Mouse (Mus musculus) frontal cortex, adult 2 months (tissue): ENCODE data around the gene Kbtbd13. TPM values are rescaled to one million over a fixed set of nuclear protein-coding genes. Genes with fewer than 3 reads are reported as not detected.

Experiments used
- DNase-seq, 2 experiments: peaks; one replicate each; pipeline ENCODE4 v3.0.0; 2022; ENCODE audit warnings: low spot score in 1 of 2; ENCODE audit errors: extremely low spot score in 1 of 2
- polyA plus RNA-seq: library from polyadenylated mRNA; depleted of rRNA; stranded (reverse); fragments of >200 nt; gene quantifications from 2 replicates; pipeline ENCODE4 v1.2.3, GENCODE M21; 2012; rRNA removed

Kbtbd13 gene
- polyA plus RNA-seq, 1 experiment = 0.34 TPM

DNA sequence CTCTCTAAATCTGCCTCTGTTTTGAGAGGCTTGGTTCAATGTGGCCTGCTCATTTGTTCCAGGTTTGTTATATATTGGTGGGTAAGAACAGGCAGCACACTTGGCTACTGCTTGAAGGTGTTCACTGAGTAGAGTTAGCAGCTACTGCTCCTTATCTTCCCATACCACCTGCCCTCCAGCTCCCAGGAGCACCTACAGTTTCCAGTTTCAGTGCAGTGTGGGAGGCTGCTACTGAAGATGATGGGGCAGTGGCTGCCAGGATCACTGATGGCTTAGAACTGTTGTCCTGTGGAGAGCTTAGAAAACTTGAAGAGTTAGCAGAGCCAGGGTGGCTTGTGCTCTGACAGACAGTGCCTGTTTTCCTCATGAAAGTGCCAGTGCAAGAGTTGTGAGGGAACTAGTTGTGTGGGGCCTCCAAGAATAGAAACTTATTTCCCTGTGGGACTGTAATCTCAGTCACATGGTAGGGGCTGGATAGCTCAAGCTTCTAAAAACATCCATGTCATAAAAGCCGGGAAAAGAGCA lies 32.4 kb downstream of the Kbtbd13 start:
- no peak for DNase-seq

DNA sequence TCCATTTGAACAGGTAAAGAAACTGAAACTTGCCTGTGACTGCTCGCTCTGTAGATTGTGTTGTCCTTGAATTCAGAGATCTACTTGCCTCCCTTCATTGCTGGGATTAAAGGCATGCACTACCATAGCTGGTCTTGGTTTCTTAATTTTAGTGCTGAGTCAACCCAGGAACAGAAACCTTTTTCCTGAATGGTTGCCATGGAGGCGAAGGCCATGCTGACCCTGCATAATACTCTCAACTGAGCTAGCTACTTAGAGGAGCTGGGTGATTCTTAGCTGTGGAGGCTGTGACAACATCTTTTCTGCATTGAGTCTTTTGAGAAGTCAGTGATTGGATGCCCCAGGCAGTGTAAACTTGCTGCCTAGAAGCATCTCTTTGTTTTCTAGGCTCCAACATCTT lies 34.5 kb downstream of the Kbtbd13 start:
- no peak for DNase-seq

DNA sequence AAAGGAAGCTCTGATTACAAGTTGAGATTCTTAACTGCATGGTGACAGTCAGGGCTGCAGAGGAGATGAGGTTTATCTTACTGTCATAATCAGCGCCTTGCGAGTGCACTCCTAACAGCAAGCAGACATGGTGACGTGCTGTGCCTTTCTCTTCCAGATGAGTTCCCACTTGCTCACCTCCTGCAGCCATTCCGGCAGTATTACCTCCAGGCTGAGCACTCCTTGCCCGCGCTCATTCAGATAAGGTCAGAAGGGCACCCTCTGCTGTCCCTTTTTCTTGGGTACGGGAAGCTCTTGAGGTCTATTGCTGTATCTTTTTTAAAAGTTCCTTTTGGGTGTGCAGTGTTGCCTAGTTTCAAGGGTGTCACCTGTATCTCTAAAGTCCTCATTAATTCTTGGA lies 34.9 kb downstream of the Kbtbd13 start:
- no peak for DNase-seq

DNA sequence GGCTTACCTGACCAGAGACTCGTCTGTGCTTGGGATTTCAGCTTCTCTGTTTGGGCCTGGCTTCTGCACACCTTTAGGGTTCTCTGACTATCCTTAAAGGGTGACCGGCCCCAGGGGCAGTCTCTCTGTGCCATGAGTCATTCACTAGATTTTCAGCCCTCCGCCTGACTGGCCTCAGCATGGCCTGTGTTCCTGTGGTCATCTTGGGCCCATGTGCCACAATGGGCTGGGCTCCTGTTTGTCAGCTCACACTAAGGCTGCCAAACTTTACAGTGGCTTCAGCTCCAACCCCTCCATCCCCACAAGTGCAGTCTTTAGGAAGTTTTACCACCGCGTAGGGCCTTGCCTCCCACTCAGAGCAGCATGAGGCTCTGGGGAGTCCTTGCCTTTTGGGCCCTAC lies 38.2 kb downstream of the Kbtbd13 start:
- no peak for DNase-seq

DNA sequence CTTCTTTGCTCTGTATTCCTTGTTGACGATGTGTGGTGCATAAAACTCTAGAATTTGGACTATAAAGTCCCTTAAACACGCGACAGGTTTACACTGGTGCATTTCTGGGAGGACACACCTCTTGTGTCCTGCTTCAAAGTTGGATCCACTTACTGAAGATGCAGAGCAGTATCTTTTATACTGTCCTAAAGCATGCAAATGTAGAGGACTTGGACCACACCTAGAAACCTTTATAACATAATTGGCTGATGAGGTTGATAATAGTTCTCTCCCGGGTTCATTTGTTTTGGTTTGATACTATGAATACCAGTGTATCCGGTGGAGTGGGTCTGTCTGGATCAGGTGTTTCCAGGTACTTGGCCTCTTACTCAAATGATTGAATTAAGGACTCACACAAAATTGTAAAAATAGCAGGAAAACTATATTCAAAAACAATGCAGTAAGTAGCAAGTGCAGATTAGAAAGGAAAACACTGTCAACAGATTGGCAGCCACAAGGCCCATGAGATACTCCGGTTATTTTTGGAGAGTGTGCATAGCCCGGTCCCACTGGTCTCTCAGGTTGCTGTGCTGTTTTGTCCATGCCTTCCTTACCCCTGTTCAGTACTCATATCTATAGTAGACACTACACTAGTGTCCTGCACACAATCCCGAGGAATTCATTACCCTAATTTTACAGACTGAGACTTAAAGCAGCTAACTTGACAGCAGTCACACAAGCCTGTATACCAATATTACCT lies 44.2 kb downstream of the Kbtbd13 start:
- DNase-seq = no peak

DNA sequence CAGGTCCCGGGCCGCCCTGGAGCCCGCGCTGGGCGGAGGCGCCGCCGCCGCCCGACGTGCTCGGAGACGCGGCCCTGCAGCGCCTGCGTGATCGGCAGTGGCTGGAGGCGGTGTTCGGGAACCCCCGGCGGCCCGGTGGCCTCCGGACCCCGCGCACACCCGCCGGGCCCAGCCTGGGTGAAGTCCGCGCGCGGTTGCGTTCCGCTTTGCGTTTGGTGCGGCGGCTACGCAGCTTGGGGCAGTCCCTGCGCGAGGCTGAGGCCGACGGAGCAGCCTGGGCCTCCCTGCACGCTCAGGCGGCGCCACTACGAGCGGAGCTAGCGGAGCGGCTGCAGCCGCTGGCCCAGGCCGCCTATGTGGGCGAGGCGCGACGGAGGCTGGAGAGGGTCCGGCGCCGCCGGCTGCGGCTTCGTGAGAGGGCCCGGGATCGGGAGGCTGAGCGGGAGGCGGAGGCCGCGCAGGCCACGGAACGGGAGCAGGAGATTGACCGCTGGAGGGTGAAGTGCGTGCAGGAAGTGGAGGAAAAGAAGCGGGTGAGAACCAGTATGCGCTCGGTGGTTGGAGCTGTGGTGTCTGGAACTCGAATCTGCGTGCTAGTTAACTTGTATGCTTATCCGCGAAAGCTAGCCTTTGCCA lies 44.9 kb downstream of the Kbtbd13 start:
- peak in 1 of 2 experiments; percentile 27 for DNase-seq

DNA sequence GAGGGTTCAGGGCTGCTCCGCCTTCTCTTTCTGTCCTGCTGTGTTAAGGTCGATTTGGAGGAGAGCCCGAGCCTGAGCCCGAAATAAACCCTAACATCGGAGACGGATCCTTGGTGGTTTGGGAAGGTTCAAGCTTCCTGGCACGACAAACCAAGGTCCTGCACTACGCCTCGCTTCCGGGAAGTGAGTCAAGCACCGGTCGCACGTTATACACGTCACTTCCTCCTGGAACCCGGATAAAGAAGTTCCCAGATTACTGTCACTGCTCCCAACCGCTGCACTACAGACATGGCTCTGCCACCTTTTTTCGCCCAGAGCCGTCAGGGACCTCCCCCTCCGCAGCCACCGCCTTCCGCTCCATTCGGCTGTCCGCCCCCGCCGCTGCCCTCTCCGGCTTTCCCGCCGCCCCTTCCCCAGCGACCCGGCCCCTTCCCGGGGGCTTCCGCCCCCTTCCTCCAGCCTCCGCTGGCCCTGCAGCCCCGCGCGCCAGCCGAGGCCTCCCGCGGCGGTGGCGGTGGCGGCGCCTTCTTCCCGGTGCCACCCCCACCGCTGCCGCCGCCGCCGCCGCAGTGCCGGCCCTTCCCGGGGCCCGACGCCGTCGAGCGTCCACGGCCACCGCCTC lies 45.5 kb downstream of the Kbtbd13 start, which contains the start of gene Pdcd7:
Gene Pdcd7, plus strand, starts transcription at position 251 of the 622 bp plus-strand sequence.
- DNase-seq = peak; percentile 95 to 99

DNA sequence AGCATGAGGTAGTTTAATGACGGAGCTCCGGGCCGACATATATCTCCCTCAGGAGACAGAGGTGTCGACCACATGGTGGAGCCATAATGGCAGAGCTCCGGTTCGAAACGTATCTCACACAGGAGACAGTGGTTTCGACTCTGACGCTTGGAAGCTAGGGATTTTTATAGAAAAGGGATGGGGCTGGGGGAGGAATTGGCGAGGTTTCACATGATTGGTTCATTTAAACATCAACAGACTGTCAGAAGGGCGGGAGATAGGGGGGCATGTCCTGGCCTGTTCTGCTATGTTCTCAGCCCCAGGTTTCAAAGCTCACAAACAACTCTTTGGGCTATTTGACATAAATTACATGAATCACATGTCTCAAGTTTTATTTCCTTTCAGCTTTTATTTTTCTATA lies 46.0 kb downstream of the Kbtbd13 start:
- DNase-seq = peak; percentile 13 to 31

DNA sequence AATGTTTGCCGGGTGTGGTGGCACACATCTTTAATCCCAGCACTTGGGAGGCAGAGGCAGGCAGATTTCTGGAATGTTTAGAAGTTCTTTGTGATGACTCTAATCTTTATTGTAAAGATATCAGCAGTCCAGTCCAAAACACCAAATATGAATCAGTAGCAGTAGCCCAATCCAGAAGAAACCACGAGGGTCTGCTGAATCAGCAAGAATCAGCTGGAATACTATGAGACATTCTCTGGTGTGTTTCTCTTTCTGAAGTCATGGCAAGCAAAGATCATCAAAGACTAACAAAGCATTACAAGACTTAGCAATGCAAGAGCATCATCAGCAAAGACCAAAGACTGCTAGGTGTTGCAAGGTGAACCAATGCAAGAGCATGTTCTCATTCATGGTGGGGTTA lies 51.0 kb downstream of the Kbtbd13 start:
- DNase-seq = no peak

DNA sequence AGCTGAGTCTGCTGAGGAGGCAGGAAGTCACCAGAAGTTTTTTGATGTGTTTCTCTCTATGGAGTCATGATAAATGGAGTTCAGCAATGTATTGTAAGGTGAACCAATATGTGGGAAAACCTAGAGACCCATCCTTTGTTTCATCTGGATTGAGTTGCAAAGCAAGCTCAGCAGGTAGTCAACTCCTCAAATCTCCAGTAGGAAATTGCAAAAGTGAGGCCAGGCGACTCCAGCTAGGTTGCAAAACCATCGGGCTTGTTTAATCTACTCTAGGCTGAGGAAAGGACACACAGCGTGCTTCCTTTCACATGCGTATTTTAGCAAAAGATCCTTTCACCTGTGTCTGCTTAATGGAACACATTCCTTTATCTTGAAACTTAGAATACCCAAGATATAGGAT lies 52.3 kb downstream of the Kbtbd13 start:
- DNase-seq = no peak

Other genes with a start within 250 kb of the Kbtbd13 start
- gene Parp16, start 196.3 kb downstream of the Kbtbd13 start, polyA plus RNA-seq = 3.9 TPM in 2 replicates
- gene Cilp, start 126.5 kb downstream of the Kbtbd13 start, polyA plus RNA-seq = 0.08 TPM in 2 replicates
- gene Clpx, start 97.4 kb downstream of the Kbtbd13 start, polyA plus RNA-seq = 19.1 and 22.2 TPM in 2 replicates
- gene Pdcd7, start 45.5 kb downstream of the Kbtbd13 start, polyA plus RNA-seq = 16.8 and 16.9 TPM in 2 replicates
- gene Ubap1l, start 30.6 kb downstream of the Kbtbd13 start, polyA plus RNA-seq = 4.6 and 4.9 TPM in 2 replicates
- 6.9 and 7.4 TPM in 2 replicates for gene Rasl12, start 6.9 kb upstream of the Kbtbd13 start, polyA plus RNA-seq
- not detected in 2 replicates for gene Slc51b, start 31.3 kb upstream of the Kbtbd13 start, polyA plus RNA-seq
- gene Mtfmt, start 44.1 kb upstream of the Kbtbd13 start, polyA plus RNA-seq = 19.7 and 20.1 TPM in 2 replicates
- 26.9 and 28.9 TPM in 2 replicates for gene Spg21, start 69.3 kb upstream of the Kbtbd13 start, polyA plus RNA-seq
- 2.3 and 2.4 TPM in 2 replicates for gene Ankdd1a, start 128.5 kb upstream of the Kbtbd13 start, polyA plus RNA-seq
- 17.0 and 17.9 TPM in 2 replicates for gene Plekho2, start 188.4 kb upstream of the Kbtbd13 start, polyA plus RNA-seq
- 0.24 and 0.36 TPM in 2 replicates for gene Pif1, start 195.5 kb upstream of the Kbtbd13 start, polyA plus RNA-seq
- 7.5 and 8.3 TPM in 2 replicates for gene Rbpms2, start 238.0 kb upstream of the Kbtbd13 start, polyA plus RNA-seq